Mouse (Mus musculus): ENCODE results near the gene Hoxc6. TPM values are rescaled to one million over a fixed set of nuclear protein-coding genes. Genes with fewer than 3 reads are reported as not detected.

Hoxc6 gene
- polyA plus RNA-seq, 1 experiment, result 11.7 TPM

- no peak for TF ChIP-seq GATA1 (IDR thresholded peaks at IDR 0.05; ENCODE audit: low read length)
These were observed 13.9 kb downstream of the Hoxc6 start for GRCm38 (mm10) chr15:103011928-103012486.

- TF ChIP-seq GATA1 (IDR thresholded peaks at IDR 0.05; ENCODE audit: low read length), result no peak
These were observed 15.4 kb downstream of the Hoxc6 start for GRCm38 (mm10) chr15:103013238-103013984.

GRCm38 (mm10) chr15:103014166-103015008 is 16.3 kb downstream of the Hoxc6 start:
- TF ChIP-seq GATA1 (IDR thresholded peaks at IDR 0.05; ENCODE audit: low read length), result no peak

GRCm38 (mm10) chr15:103015009-103015399 is 16.9 kb downstream of the Hoxc6 start:
- no peak for TF ChIP-seq GATA1 (IDR thresholded peaks at IDR 0.05; ENCODE audit: low read length)

- no peak for TF ChIP-seq GATA1 (IDR thresholded peaks at IDR 0.05; ENCODE audit: low read length)
These were observed 17.5 kb downstream of the Hoxc6 start for GRCm38 (mm10) chr15:103015406-103016166.

- no peak for TF ChIP-seq GATA1 (IDR thresholded peaks at IDR 0.05; ENCODE audit: low read length)
These were observed 20.6 kb downstream of the Hoxc6 start, which contains the start of gene Hoxc4 for GRCm38 (mm10) chr15:103018636-103019035. Gene Hoxc4, plus strand, starts transcription at chr15:103018934.

GRCm38 (mm10) chr15:103020899-103021418 is 22.9 kb downstream of the Hoxc6 start:
- no peak for TF ChIP-seq GATA1 (IDR thresholded peaks at IDR 0.05; ENCODE audit: low read length)

GRCm38 (mm10) chr15:103021544-103021943 is 23.5 kb downstream of the Hoxc6 start:
- TF ChIP-seq GATA1 (IDR thresholded peaks at IDR 0.05; ENCODE audit: low read length), result no peak

GRCm38 (mm10) chr15:103024131-103024530 is 26.1 kb downstream of the Hoxc6 start:
- TF ChIP-seq GATA1 (IDR thresholded peaks at IDR 0.05; ENCODE audit: low read length), result no peak

GRCm38 (mm10) chr15:103027266-103028235 is 29.5 kb downstream of the Hoxc6 start:
- TF ChIP-seq GATA1 (IDR thresholded peaks at IDR 0.05; ENCODE audit: low read length), result no peak

GRCm38 (mm10) chr15:103028916-103029512 is 31.0 kb downstream of the Hoxc6 start:
- TF ChIP-seq GATA1 (IDR thresholded peaks at IDR 0.05; ENCODE audit: low read length), result no peak

- TF ChIP-seq GATA1 (IDR thresholded peaks at IDR 0.05; ENCODE audit: low read length), result no peak
These were observed 32.1 kb downstream of the Hoxc6 start for GRCm38 (mm10) chr15:103030142-103030541.

GRCm38 (mm10) chr15:103032167-103032566 is 34.1 kb downstream of the Hoxc6 start:
- TF ChIP-seq GATA1 (IDR thresholded peaks at IDR 0.05; ENCODE audit: low read length), result no peak

All from G1E-ER4 (cell line).